Mouse (Mus musculus): ENCODE measurements around the gene Usp18.

- TF ChIP-seq CTCF (IDR thresholded peaks at IDR 0.05; ENCODE audit: low read depth) (no peak), EP300 (IDR thresholded peaks at IDR 0.05; ENCODE audit: low read depth) (no peak)
These were observed 35.4 kb upstream of the Usp18 start, which contains the start of gene Tuba8 for GRCm38 (mm10) chr6:121210149-121210925.
